ENCODE assay signal across 10 mouse cellular contexts in the genomic region with DNA sequence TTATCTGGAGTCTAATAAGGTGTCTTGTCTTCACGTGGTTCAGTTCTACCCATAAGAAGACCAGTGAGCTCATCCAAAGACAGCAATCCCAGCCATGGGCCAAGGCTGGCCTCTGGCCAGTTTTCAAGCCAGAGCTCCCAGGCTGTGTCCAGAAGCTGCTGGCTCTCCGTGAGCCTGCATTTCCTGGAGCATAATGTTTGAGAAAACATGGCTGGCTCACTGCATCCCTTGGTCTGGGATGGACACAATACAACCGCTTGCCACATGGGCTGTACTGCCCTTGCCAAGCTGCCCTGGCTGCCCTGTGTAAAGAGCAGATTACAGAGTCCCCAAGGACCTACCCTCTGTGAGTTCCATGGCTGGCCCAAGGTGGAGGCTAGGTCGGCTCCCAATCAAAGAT.
DNase-seq lines count a peak whose midpoint lies in the region; ATAC-seq and TF ChIP-seq lines count a peak whose summit lies in the region.
"Had no signal": no experiment of that assay in that cellular context is flagged by ENCODE, and none has a peak within 500 bp of the region (broad histone marks: within the 10 kb centered on the region; RNA-seq: fewer than 3 reads in every experiment).

No protein-coding gene starts in this region.

- WGBS in hindbrain, embryonic 14.5 days: 73% methylated on average over 4 of the region's 4 CpGs
- WGBS in hindbrain, embryonic 12.5 days: 80% methylated on average over 4 of the region's 4 CpGs
- 82% methylated on average over 4 of the region's 4 CpGs for WGBS in thymus, adult 2 months

- no peaks in the 10 kb centered on the region for H3K27me3 ChIP-seq in hindbrain, embryonic 14.5 days (ENCODE audit: control insufficient read depth, insufficient read depth, low read length)
- no peaks in the 10 kb centered on the region for H3K27me3 ChIP-seq in hindbrain, embryonic 12.5 days
- H3K27me3 ChIP-seq in thymus, adult 2 months (ENCODE audit: control insufficient read depth, insufficient read depth, low read length): no peaks in the 10 kb centered on the region
- H3K27me3 ChIP-seq: CH12.LX; liver, embryonic 13.5 days had no signal

- TF ChIP-seq POLR2A in thymus, adult 2 months (IDR thresholded peaks at IDR 0.05; ENCODE audit: control insufficient read depth, extremely low read depth, insufficient read depth, low read length, poor library complexity): no peak

- TF ChIP-seq CTCF in thymus, adult 2 months (IDR thresholded peaks at IDR 0.05; ENCODE audit: borderline replicate concordance, control insufficient read depth, extremely low read depth, insufficient read depth, low read length, poor library complexity): no peak

- H3K9ac ChIP-seq in hindbrain, embryonic 14.5 days: no peak overlapping the region
- no peak overlapping the region for H3K9ac ChIP-seq in hindbrain, embryonic 12.5 days
- H3K9ac ChIP-seq: liver, embryonic 13.5 days had no signal

- H3K4me2 ChIP-seq in hindbrain, embryonic 14.5 days (replicated peaks): no peak overlapping the region
- H3K4me2 ChIP-seq in hindbrain, embryonic 12.5 days (replicated peaks): no peak overlapping the region
- H3K4me2 ChIP-seq: liver, embryonic 13.5 days had no signal

- ATAC-seq in hindbrain, embryonic 14.5 days (ENCODE audit: low FRiP score): no peak
- ATAC-seq in hindbrain, embryonic 12.5 days (ENCODE audit: low FRiP score): no peak

- H3K27ac ChIP-seq in hindbrain, embryonic 14.5 days: no peak overlapping the region
- H3K27ac ChIP-seq in hindbrain, embryonic 12.5 days: no peak overlapping the region
- H3K27ac ChIP-seq in thymus, adult 2 months (ENCODE audit: control insufficient read depth, insufficient read depth, low read length): no peak overlapping the region
- H3K27ac ChIP-seq: liver, embryonic 13.5 days had no signal

- intact Hi-C loops in gastrocnemius, postnatal 36 days (cut with DNase I): no loop called here

- H3K4me1 ChIP-seq in hindbrain, embryonic 14.5 days (replicated peaks; ENCODE audit: control insufficient read depth, insufficient read depth, low read length): no peaks in the 10 kb centered on the region
- no peaks in the 10 kb centered on the region for H3K4me1 ChIP-seq in hindbrain, embryonic 12.5 days
- H3K4me1 ChIP-seq in thymus, adult 2 months (replicated peaks; ENCODE audit: control insufficient read depth, insufficient read depth, low read length): no peaks in the 10 kb centered on the region

- H3K36me3 ChIP-seq in hindbrain, embryonic 14.5 days (replicated peaks; ENCODE audit: control insufficient read depth, insufficient read depth): peaks cover 22% of the 10 kb centered on the region; the same call in 1 of the 2 replicates
- H3K36me3 ChIP-seq in hindbrain, embryonic 12.5 days: peaks cover 27% of the 10 kb centered on the region; the same call in 1 of the 2 replicates
- H3K36me3 ChIP-seq in thymus, adult 2 months (ENCODE audit: control insufficient read depth, insufficient read depth, low read length): no peaks in the 10 kb centered on the region
- H3K36me3 ChIP-seq: liver, embryonic 13.5 days had no signal

- peak; percentile 37 for DNase-seq in hindbrain, embryonic 14.5 days (ENCODE audit: low spot score)
- DNase-seq in adrenal gland, postnatal 14 days: peak; percentile 71
- peak; percentile 72 to 77 for DNase-seq in gastrocnemius, postnatal 36 days
- peak; percentile 39 to 52 for DNase-seq in kidney, postnatal 36 days
- peak; percentile 15 to 76 for DNase-seq in urinary bladder, postnatal 36 days (ENCODE audit: low spot score in 2 of 2)
- DNase-seq in thymus, adult 2 months: no peak
- DNase-seq in thymus, postnatal 10 days (ENCODE audit: low spot score in 2 of 2): no peak
- DNase-seq: liver, embryonic 13.5 days had no signal

- 0 out of 2 replicates have a peak, but pooled peaks cover 4% of the 10 kb centered on the region for H3K9me3 ChIP-seq in hindbrain, embryonic 14.5 days (ENCODE audit: control insufficient read depth, low read length)
- no peaks in the 10 kb centered on the region for H3K9me3 ChIP-seq in hindbrain, embryonic 12.5 days (replicated peaks)
- H3K9me3 ChIP-seq: liver, embryonic 13.5 days had no signal

- no peak overlapping the region for H3K4me3 ChIP-seq in hindbrain, embryonic 14.5 days (replicated peaks; ENCODE audit: low read length)
- H3K4me3 ChIP-seq in hindbrain, embryonic 12.5 days: no peak overlapping the region
- H3K4me3 ChIP-seq in thymus, adult 2 months (ENCODE audit: control insufficient read depth, insufficient read depth, low read length): no peak overlapping the region
- H3K4me3 ChIP-seq: liver, embryonic 13.5 days had no signal

Comparison
In these comparisons a context has a peak if more than half of its experiments do, and no peak if none do; other contexts are left out.
1. DNase-seq: peak in hindbrain, embryonic 14.5 days (single experiment), adrenal gland, postnatal 14 days (single experiment), gastrocnemius, postnatal 36 days (2 of 2), kidney, postnatal 36 days (2 of 2) and urinary bladder, postnatal 36 days (2 of 2); none in thymus, adult 2 months (single experiment) and thymus, postnatal 10 days (0 of 2).